10 mouse cellular contexts compared by ENCODE assay signal in genomic region chr15:83408692-83409442, GRCm38 (mm10). TPM values are rescaled to one million over a fixed set of nuclear protein-coding genes. Genes with fewer than 3 reads are reported as not detected.
DNase-seq lines count a peak whose midpoint lies in the region; ATAC-seq and TF ChIP-seq lines count a peak whose summit lies in the region.
"Had no signal": no experiment of that assay in that cellular context is flagged by ENCODE, and none has a peak within 500 bp of the region (broad histone marks: within the 10 kb centered on the region; RNA-seq: fewer than 3 reads in every experiment).

No protein-coding gene starts in this region.

- POLR2A ChIA-PET in Patski (lab: Charles Lee): interaction anchor here (1.3 to 1.4 kb wide), 2 partner anchors 24 to 55 kb away, joined by 3 to 5 read pairs; no protein-coding TSS in a partner anchor

- no peak overlapping the region for H3K9ac ChIP-seq in lung, embryonic 14.5 days

- no peak overlapping the region for H3K4me3 ChIP-seq in gastrocnemius, adult 2 months
- no peak overlapping the region for H3K4me3 ChIP-seq in lung, embryonic 14.5 days (ENCODE audit: low read depth, low read length)

- peak; percentile 37 for ATAC-seq in Patski
- peak; percentile 29; the same call in 1 of the 2 replicates for ATAC-seq in lung, embryonic 14.5 days (ENCODE audit: insufficient read depth)

- no peak overlapping the region for H3K4me2 ChIP-seq in lung, embryonic 14.5 days

- H3K27ac ChIP-seq in gastrocnemius, adult 2 months: peak overlapping the region; percentile 44
- H3K27ac ChIP-seq in lung, embryonic 14.5 days (ENCODE audit: low read depth): peak overlapping the region; percentile 70

- CTCF ChIA-PET in Patski (lab: Charles Lee): interaction anchor here (0.7 to 2.9 kb wide), 16 partner anchors 9 to 175 kb away, joined by 3 to 10 read pairs (median 4); partner anchors contain the start of gene Pacsin2

- peak; percentile 57 for DNase-seq in gastrocnemius, adult 2 months
- no peak for DNase-seq in gastrocnemius, adult 18-20 months (ENCODE audit: low spot score)
- peak; percentile 22 to 34 for DNase-seq in layer of hippocampus, postnatal 10 days (ENCODE audit: low spot score in 2 of 2)
- no peak for DNase-seq in layer of hippocampus, adult 11-12 months (ENCODE audit: low spot score)
- no peak for DNase-seq in Patski (ENCODE audit: low read depth, low spot score)
- no peak for DNase-seq in lung, embryonic 14.5 days
- no peak for DNase-seq in thymus, postnatal 10 days (ENCODE audit: low spot score in 2 of 2)
- DNase-seq in ovary, adult 18-20 months (ENCODE audit: low spot score): no peak
- DNase-seq: cerebellum, adult 9-11 months; thymus, adult 18-20 months had no signal

- no peaks in the 10 kb centered on the region for H3K36me3 ChIP-seq in lung, embryonic 14.5 days (ENCODE audit: insufficient read depth)

- no peaks in the 10 kb centered on the region for H3K9me3 ChIP-seq in lung, embryonic 14.5 days (ENCODE audit: low read depth, low read length)

- intact Hi-C loops in gastrocnemius, adult 2 months (cut with DNase I): no loop called here

- no peaks in the 10 kb centered on the region for H3K27me3 ChIP-seq in Patski
- H3K27me3 ChIP-seq in lung, embryonic 14.5 days (ENCODE audit: insufficient read depth, low read length): no peaks in the 10 kb centered on the region

- TF ChIP-seq CTCF in gastrocnemius, adult 2 months (IDR thresholded peaks at IDR 0.05): peak; percentile 61
- TF ChIP-seq CTCF in Patski (IDR thresholded peaks at IDR 0.05): peak; percentile 74
- TF ChIP-seq CTCF in lung, embryonic 14.5 days (IDR thresholded peaks at IDR 0.05; ENCODE audit: low read depth): peak; percentile 34; the same call in 1 of the 2 replicates

- WGBS in lung, embryonic 14.5 days: 57% methylated on average over 8 of the region's 8 CpGs

- in situ Hi-C loops in Patski (cut with MboI; ENCODE audit: low pct_unique_long_range_greater_than_20kb): no loop called here

- peaks cover 10% of the 10 kb centered on the region for H3K4me1 ChIP-seq in lung, embryonic 14.5 days (ENCODE audit: insufficient read depth)

RNA-seq across cellular contexts. Expression of gene Pacsin2, which starts 55.5 kb away (rescaled TPM):
- total RNA-seq in gastrocnemius, adult 2 months (2021): 10 to 100 TPM; 43.7 to 70.1 TPM
- 10 to 100 TPM; 49.4 to 75.6 TPM for total RNA-seq in gastrocnemius, adult 18-20 months (2021)
- total RNA-seq in layer of hippocampus, postnatal 10 days (2021): 10 to 100 TPM; 38.3 to 49.7 TPM
- polyA plus RNA-seq in Patski (2021): 126 TPM
- 62.3 and 63.8 TPM in 2 replicates for polyA plus RNA-seq in lung, embryonic 14.5 days (2014; fragmentation: Nextera tagmentation; extraction: Ambion mirVana)

RNA-seq across cellular contexts. Expression of gene Arfgap3, which starts 58.8 kb away (rescaled TPM):
- total RNA-seq in gastrocnemius, adult 2 months (2021): 1 to 10 TPM; 6.0 to 6.7 TPM
- 1 to 10 TPM; 5.4 to 6.0 TPM for total RNA-seq in gastrocnemius, adult 18-20 months (2021)
- 10 to 100 TPM; 19.8 to 22.7 TPM for total RNA-seq in layer of hippocampus, postnatal 10 days (2021)
- polyA plus RNA-seq in Patski (2021): 43.5 TPM
- 37.7 and 41.3 TPM in 2 replicates for polyA plus RNA-seq in lung, embryonic 14.5 days (2014; fragmentation: Nextera tagmentation; extraction: Ambion mirVana)

Comparison
In these comparisons a context has a peak if more than half of its experiments do, and no peak if none do; other contexts are left out.
1. DNase-seq: peak in gastrocnemius, adult 2 months (single experiment) and layer of hippocampus, postnatal 10 days (2 of 2); none in gastrocnemius, adult 18-20 months (single experiment), layer of hippocampus, adult 11-12 months (single experiment), Patski (single experiment), lung, embryonic 14.5 days (single experiment), thymus, postnatal 10 days (0 of 2) and ovary, adult 18-20 months (single experiment).
2. Peak in every context shown above with its lines, with median percentiles within 50 percentile points of each other: CTCF ChIP-seq.